Mouse (Mus musculus): ENCODE measurements around the gene Sh2d5.

Gene Sh2d5

GRCm38 (mm10) chr4:138259482-138259881, 9.3 kb downstream of the Sh2d5 start:
- 77% methylated on average over 5 of the region's 5 CpGs for WGBS

GRCm38 (mm10) chr4:138261843-138262681, 11.9 kb downstream of the Sh2d5 start:
- WGBS = under 1% methylated on average over 78 of the region's 78 CpGs

- 92% methylated on average over 10 of the region's 10 CpGs for WGBS
Observed at GRCm38 (mm10) chr4:138267869-138268268, 17.7 kb downstream of the Sh2d5 start.

GRCm38 (mm10) chr4:138272011-138272997, 22.1 kb downstream of the Sh2d5 start:
- 32% methylated on average over 14 of the region's 14 CpGs for WGBS

- WGBS = 60% methylated on average over 7 of the region's 7 CpGs
Observed at GRCm38 (mm10) chr4:138278346-138278745, 28.1 kb downstream of the Sh2d5 start.

- WGBS = 26% methylated on average over 4 of the region's 4 CpGs
Observed at GRCm38 (mm10) chr4:138282834-138283233, 32.6 kb downstream of the Sh2d5 start.

GRCm38 (mm10) chr4:138286411-138286810, 36.2 kb downstream of the Sh2d5 start:
- 92% methylated on average over 12 of the region's 12 CpGs for WGBS

GRCm38 (mm10) chr4:138288691-138289090, 38.5 kb downstream of the Sh2d5 start:
- 87% methylated on average over 7 of the region's 7 CpGs for WGBS

- 84% methylated on average over 13 of the region's 13 CpGs for WGBS
Observed at GRCm38 (mm10) chr4:138292028-138292427, 41.8 kb downstream of the Sh2d5 start.

- WGBS = 62% methylated on average over 18 of the region's 18 CpGs
Observed at GRCm38 (mm10) chr4:138293261-138293948, 43.2 kb downstream of the Sh2d5 start.

GRCm38 (mm10) chr4:138293949-138294550, 43.8 kb downstream of the Sh2d5 start:
- 54% methylated on average over 11 of the region's 14 CpGs for WGBS

- WGBS = 83% methylated on average over 10 of the region's 10 CpGs
Observed at GRCm38 (mm10) chr4:138301271-138301780, 51.1 kb downstream of the Sh2d5 start.

GRCm38 (mm10) chr4:138303011-138303410, 52.8 kb downstream of the Sh2d5 start:
- WGBS = 83% methylated on average over 3 of the region's 3 CpGs

- WGBS = 13% methylated on average over 18 of the region's 18 CpGs
Observed at GRCm38 (mm10) chr4:138303742-138304141, 53.5 kb downstream of the Sh2d5 start.

- WGBS = under 1% methylated on average over 64 of the region's 64 CpGs
Observed at GRCm38 (mm10) chr4:138304340-138305104, 54.3 kb downstream of the Sh2d5 start, which contains the start of gene Ddost. Gene Ddost, plus strand, starts transcription at chr4:138304730.

GRCm38 (mm10) chr4:138307025-138307424, 56.8 kb downstream of the Sh2d5 start:
- WGBS = 62% methylated on average over 3 of the region's 3 CpGs

- 53% methylated on average over 12 of the region's 12 CpGs for WGBS
Observed at GRCm38 (mm10) chr4:138307739-138308138, 57.5 kb downstream of the Sh2d5 start.

GRCm38 (mm10) chr4:138310311-138310910, 60.2 kb downstream of the Sh2d5 start:
- WGBS = 91% methylated on average over 19 of the region's 19 CpGs
